Mouse (Mus musculus) E14TG2a.4 (cell line): ENCODE results near the gene Efemp1.

Experiments
- CTCF ChIP-seq: conservative IDR thresholded peaks from 2 replicates; pipeline ENCODE4 v1.5.1; 2014; ENCODE audit warnings: low read length
- NANOG ChIP-seq: IDR thresholded peaks from 2 replicates; pipeline ENCODE4 v1.6.1; 2014; ENCODE audit warnings: borderline replicate concordance, low read length, mixed read lengths
- POU5F1 ChIP-seq: IDR thresholded peaks from 2 replicates; pipeline ENCODE4 v1.6.1; 2014; ENCODE audit warnings: low read length, borderline replicate concordance

DNA sequence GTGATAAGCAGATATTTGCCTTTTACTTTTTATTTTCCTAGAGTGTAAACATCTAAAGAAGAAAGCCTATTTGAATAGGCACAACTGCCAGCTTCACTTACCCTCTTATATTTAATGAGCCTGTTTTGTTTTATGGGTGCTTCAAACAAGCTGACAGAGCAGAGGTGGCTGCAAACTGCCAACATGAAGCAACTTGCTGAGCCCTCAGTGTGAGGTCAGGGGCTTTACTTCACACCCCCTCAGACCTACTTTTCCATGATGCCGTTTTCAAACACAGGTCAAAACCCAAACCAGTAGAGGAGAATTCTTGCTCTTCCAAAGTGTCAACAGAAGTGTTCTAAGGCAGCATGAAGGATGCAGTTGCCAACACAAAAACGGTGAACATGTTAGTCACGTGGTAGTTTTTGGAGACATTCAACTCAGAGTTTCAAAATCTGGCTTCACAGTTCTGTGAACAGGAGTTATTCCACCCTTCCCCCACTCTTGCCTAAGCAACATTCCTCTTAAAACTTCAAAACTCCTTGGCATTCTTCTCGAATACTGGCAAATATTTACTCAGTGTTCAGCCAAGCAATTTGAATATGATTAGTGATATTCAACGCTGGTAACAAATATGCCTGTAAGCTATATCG is 101.8 kb downstream of the Efemp1 start:
- TF ChIP-seq CTCF (no peak), NANOG (no peak), POU5F1 (no peak)
